Comparison of ENCODE assay signal across 21 mouse cellular contexts in genomic region chr4:105299358-105299757, GRCm38 (mm10).
DNase-seq lines count a peak whose midpoint lies in the region; ATAC-seq and TF ChIP-seq lines count a peak whose summit lies in the region.
"Had no signal": no experiment of that assay in that cellular context is flagged by ENCODE, and none has a peak within 500 bp of the region (broad histone marks: within the 10 kb centered on the region; RNA-seq: fewer than 3 reads in every experiment).

No protein-coding gene starts in this region.

- H3K27me3 ChIP-seq in kidney, adult 2 months (replicated peaks; ENCODE audit: control insufficient read depth, insufficient read depth, low read length) = no peaks in the 10 kb centered on the region
- no peaks in the 10 kb centered on the region for H3K27me3 ChIP-seq in kidney, embryonic 16.5 days (ENCODE audit: insufficient read depth, low read length)
- H3K27me3 ChIP-seq: embryonic facial prominence, embryonic 15.5 days; hindbrain, embryonic 13.5 days had no signal

- 78% methylated on average over 6 of the region's 6 CpGs for WGBS in kidney, adult 2 months
- WGBS in kidney, embryonic 16.5 days = 77% methylated on average over 6 of the region's 6 CpGs

- intact Hi-C loops in heart, postnatal 25 days (cut with DNase I) = no loop called here

- no peaks in the 10 kb centered on the region; the same call in 1 of the 2 replicates for H3K4me1 ChIP-seq in kidney, adult 2 months (ENCODE audit: control insufficient read depth, insufficient read depth, low read length)
- H3K4me1 ChIP-seq in kidney, embryonic 16.5 days (ENCODE audit: insufficient read depth, low read length) = no peaks in the 10 kb centered on the region
- H3K4me1 ChIP-seq: embryonic facial prominence, embryonic 15.5 days; hindbrain, embryonic 13.5 days had no signal

- H3K4me3 ChIP-seq in kidney, adult 2 months (ENCODE audit: insufficient read depth, low read depth, low read length) = no peak overlapping the region
- no peak overlapping the region for H3K4me3 ChIP-seq in kidney, embryonic 16.5 days (ENCODE audit: low read length)
- H3K4me3 ChIP-seq: embryonic facial prominence, embryonic 15.5 days; erythroblast, embryonic 14.5 days; forebrain, embryonic 10.5 days; hindbrain, embryonic 13.5 days had no signal

- no peak for ATAC-seq in kidney, embryonic 16.5 days (ENCODE audit: low FRiP score, low TSS enrichment)
- ATAC-seq: CD4-positive, CD25-positive, alpha-beta regulatory T cell, adult 4 months; forebrain, embryonic 14.5 days; hindbrain, postnatal 0 days had no signal

- no peak for TF ChIP-seq CTCF in kidney, adult 2 months (conservative IDR thresholded peaks at IDR 0.05; ENCODE audit: insufficient read depth, insufficient read length, low read depth, low read length)

- no peak overlapping the region for H3K27ac ChIP-seq in kidney, adult 2 months (ENCODE audit: insufficient read depth, low read depth, low read length)
- H3K27ac ChIP-seq in kidney, embryonic 16.5 days (ENCODE audit: low read length) = no peak overlapping the region
- H3K27ac ChIP-seq: embryonic facial prominence, embryonic 15.5 days; forebrain, embryonic 10.5 days; hindbrain, embryonic 13.5 days; hindbrain, postnatal 0 days had no signal

- H3K36me3 ChIP-seq in kidney, adult 2 months (ENCODE audit: control insufficient read depth, insufficient read depth, low read length) = no peaks in the 10 kb centered on the region
- no peaks in the 10 kb centered on the region for H3K36me3 ChIP-seq in kidney, embryonic 16.5 days (ENCODE audit: insufficient read depth, low read length)
- H3K36me3 ChIP-seq: embryonic facial prominence, embryonic 15.5 days; forebrain, embryonic 10.5 days; hindbrain, embryonic 13.5 days had no signal

- no peak overlapping the region for H3K4me2 ChIP-seq in kidney, embryonic 16.5 days (replicated peaks; ENCODE audit: low read depth, low read length)
- H3K4me2 ChIP-seq: embryonic facial prominence, embryonic 15.5 days; hindbrain, embryonic 13.5 days had no signal

- no peak overlapping the region for H3K9ac ChIP-seq in kidney, embryonic 16.5 days (replicated peaks; ENCODE audit: low read length)
- H3K9ac ChIP-seq: embryonic facial prominence, embryonic 15.5 days; hindbrain, embryonic 13.5 days had no signal

- DNase-seq in adrenal gland, adult 2 months = peak; percentile 55
- no peak for DNase-seq in adrenal gland, postnatal 4 days (ENCODE audit: low spot score in 2 of 2)
- peak; percentile 88 for DNase-seq in heart, adult 11 months
- DNase-seq in heart, postnatal 25 days (ENCODE audit: low spot score) = no peak
- DNase-seq in kidney, adult 2 months = peak; percentile 29
- peak; percentile 54 for DNase-seq in ZHBTc4 (ENCODE audit: low read depth, low spot score)
- DNase-seq in c-Kit-positive CD71-positive TER-119-positive erythroid progenitor cells, embryonic 14.5 days (ENCODE audit: low spot score) = no peak
- DNase-seq: B cell, adult 2 months; cerebellum, adult 2 months; cerebellum, postnatal 14 days; embryo, embryonic 11 days; gastrocnemius, postnatal 14 days; kidney, adult 11 months had no signal

- H3K9me3 ChIP-seq in kidney, embryonic 16.5 days (ENCODE audit: low read length) = no peaks in the 10 kb centered on the region
- H3K9me3 ChIP-seq: embryonic facial prominence, embryonic 15.5 days; forebrain, embryonic 10.5 days; hindbrain, embryonic 13.5 days had no signal

- no peak for TF ChIP-seq POLR2A in kidney, adult 2 months (IDR thresholded peaks at IDR 0.05; ENCODE audit: low read depth, low read length)

Comparison
In these comparisons a context has a peak if more than half of its experiments do, and no peak if none do; other contexts are left out.
1. DNase-seq: peak in adrenal gland, adult 2 months (single experiment), heart, adult 11 months (single experiment), kidney, adult 2 months (single experiment) and ZHBTc4 (single experiment); none in adrenal gland, postnatal 4 days (0 of 2), heart, postnatal 25 days (single experiment) and c-Kit-positive CD71-positive TER-119-positive erythroid progenitor cells, embryonic 14.5 days (single experiment).